Mouse (Mus musculus) R1 (cell line): ENCODE results near the gene Stab1.

ENCODE experiments used
- DNase-seq: peaks from one replicate; pipeline ENCODE4 v3.0.0-alpha.2; 2018; ENCODE audit warnings: low read depth, low spot score

The Stab1 gene

GRCm38 (mm10) chr14:31165458-31165857 lies 3.0 kb downstream of the Stab1 start:
- no peak for DNase-seq

- DNase-seq = no peak
Observed at GRCm38 (mm10) chr14:31165010-31165409, 3.4 kb downstream of the Stab1 start.

- DNase-seq = no peak
Observed at GRCm38 (mm10) chr14:31164067-31164466, 4.4 kb downstream of the Stab1 start.

- DNase-seq = no peak
Observed at GRCm38 (mm10) chr14:31161638-31162037, 6.8 kb downstream of the Stab1 start.

- DNase-seq = no peak
Observed at GRCm38 (mm10) chr14:31161191-31161590, 7.2 kb downstream of the Stab1 start.

- DNase-seq = no peak
Observed at GRCm38 (mm10) chr14:31160196-31161150, 8.0 kb downstream of the Stab1 start.

GRCm38 (mm10) chr14:31145694-31146093 lies 22.7 kb downstream of the Stab1 start:
- no peak for DNase-seq

- DNase-seq = no peak
Observed at GRCm38 (mm10) chr14:31141011-31141410, 27.4 kb downstream of the Stab1 start.

- DNase-seq = no peak
Observed at GRCm38 (mm10) chr14:31140141-31140540, 28.3 kb downstream of the Stab1 start.

- no peak for DNase-seq
Observed at GRCm38 (mm10) chr14:31139666-31140065, 28.8 kb downstream of the Stab1 start.

GRCm38 (mm10) chr14:31138897-31139429 lies 29.5 kb downstream of the Stab1 start:
- DNase-seq = peak; percentile 16

GRCm38 (mm10) chr14:31138219-31138896 lies 30.1 kb downstream of the Stab1 start:
- DNase-seq = peak; percentile 85

GRCm38 (mm10) chr14:31137791-31138190 lies 30.6 kb downstream of the Stab1 start:
- no peak for DNase-seq

GRCm38 (mm10) chr14:31137281-31137595 lies 31.2 kb downstream of the Stab1 start:
- no peak for DNase-seq

- DNase-seq = no peak
Observed at GRCm38 (mm10) chr14:31136411-31137280, 31.8 kb downstream of the Stab1 start.

- no peak for DNase-seq
Observed at GRCm38 (mm10) chr14:31135495-31136410, 32.7 kb downstream of the Stab1 start.

GRCm38 (mm10) chr14:31134015-31135000 lies 34.1 kb downstream of the Stab1 start:
- no peak for DNase-seq

GRCm38 (mm10) chr14:31133023-31133665 lies 35.3 kb downstream of the Stab1 start:
- DNase-seq = peak; percentile 29

GRCm38 (mm10) chr14:31132491-31132975 lies 35.9 kb downstream of the Stab1 start:
- no peak for DNase-seq
